Mouse (Mus musculus) midbrain, embryonic 16.5 days (tissue): ENCODE measurements at regions not wholly inside any gene's neighbourhood (a gene's known extent, or its start where the extent isn't known, plus 50 kb on each side); places are given as distances from the start of the nearest gene placed in this dataset.
A peak's percentile ranks its signal among the peaks of the same experiment; 100 is the strongest.

Experiments
- ATAC-seq: fragments of 200-750 bp; cut with Nextera tagmentation; 2 replicates; pipeline ENCODE4 v1.8.0; 2017; ENCODE audit warnings: moderate TSS enrichment
- H3K27ac ChIP-seq: fragments of 300-500 bp; sonication (generic); 2 replicates; pipeline ENCODE4 v1.5.1; 2014; ENCODE audit warnings: mild to moderate bottlenecking, low read length, mixed read lengths
- H3K27me3 ChIP-seq: fragments of 300-500 bp; sonication (generic); 2 replicates; pipeline ENCODE4 v1.6.1; 2014; ENCODE audit warnings: low read depth, low read length, mixed read lengths; ENCODE audit not compliant: control insufficient read depth, insufficient read depth
- H3K36me3 ChIP-seq: fragments of 300-500 bp; sonication (generic); 2 replicates; pipeline ENCODE4 v1.6.1; 2014; ENCODE audit warnings: mild to moderate bottlenecking, low read length, moderate library complexity, mixed read lengths; ENCODE audit not compliant: control insufficient read depth, insufficient read depth
- H3K4me1 ChIP-seq: fragments of 300-500 bp; sonication (generic); 2 replicates; pipeline ENCODE4 v1.6.1; 2014; ENCODE audit warnings: mild to moderate bottlenecking, low read length, mixed read lengths; ENCODE audit not compliant: control insufficient read depth, insufficient read depth
- H3K4me2 ChIP-seq: fragments of 300-500 bp; sonication (generic); 2 replicates; pipeline ENCODE4 v1.6.1; 2014; ENCODE audit warnings: mild to moderate bottlenecking, low read length, mixed read lengths
- H3K4me3 ChIP-seq: fragments of 300-500 bp; sonication (generic); 2 replicates; pipeline ENCODE4 v1.5.1; 2014; ENCODE audit warnings: low read depth, mild to moderate bottlenecking, low read length, moderate library complexity, mixed read lengths
- H3K9ac ChIP-seq: fragments of 300-500 bp; sonication (generic); 2 replicates; pipeline ENCODE4 v1.6.1; 2014; ENCODE audit warnings: low read depth, low read length, mixed read lengths
- H3K9me3 ChIP-seq: fragments of 300-500 bp; sonication (generic); replicated peaks from 2 replicates; pipeline ENCODE4 v1.6.1; 2014; ENCODE audit warnings: mild to moderate bottlenecking, low read length, mixed read lengths; ENCODE audit not compliant: control insufficient read depth, poor library complexity, severe bottlenecking
- WGBS: fragments of 180-500 bp; shearing (Covaris S2); extraction: QIAGEN DNeasy Blood & Tissue Kit; methylation state at CpG from one replicate; pipeline ENCODE4 v1.1.7; 2014; 5-methylcytosine and 5-hydroxymethylcytosine counted together

GRCm38 (mm10) chr1:18578625-18579024 lies 313.7 kb upstream of the Defb41 start:
- no peaks in the 10 kb centered on the region for H3K27me3 ChIP-seq
- WGBS: 91% methylated on average over 2 of the region's 2 CpGs
- H3K27ac ChIP-seq: no peak overlapping the region
- H3K4me2 ChIP-seq: no peak overlapping the region
- H3K4me3 ChIP-seq: no peak overlapping the region
- H3K9ac ChIP-seq: no peak overlapping the region
- no peaks in the 10 kb centered on the region for H3K36me3 ChIP-seq
- no peaks in the 10 kb centered on the region for H3K9me3 ChIP-seq
- ATAC-seq: no peak
- H3K4me1 ChIP-seq: no peaks in the 10 kb centered on the region

DNA sequence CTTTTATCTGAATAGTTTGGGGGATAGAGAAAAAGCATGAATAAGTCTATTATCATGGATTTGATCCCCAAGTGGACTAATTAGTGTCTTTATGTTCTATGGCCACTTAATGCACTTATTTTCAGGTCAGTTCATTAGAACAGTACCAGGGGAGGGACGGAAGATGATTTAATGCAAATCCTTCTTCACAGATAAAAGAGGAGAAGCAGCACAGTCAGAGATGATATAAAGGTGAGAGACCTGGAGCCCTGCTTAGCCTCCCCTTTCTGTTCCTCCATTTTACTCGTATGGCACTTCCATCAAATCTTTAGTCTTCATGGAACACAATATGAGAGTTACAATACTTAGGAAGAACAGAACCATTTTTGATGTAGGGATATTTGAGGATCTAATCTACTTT lies 302.1 kb upstream of the Defb41 start:
- Histone ChIP-seq H3K9ac (no peak overlapping the region), H3K9me3 (no peaks in the 10 kb centered on the region), H3K4me1 (no peaks in the 10 kb centered on the region), H3K27me3 (no peaks in the 10 kb centered on the region), H3K4me3 (no peak overlapping the region), H3K4me2 (no peak overlapping the region), H3K36me3 (no peaks in the 10 kb centered on the region), H3K27ac (no peak overlapping the region)
- 18% methylated on average over 2 of the region's 2 CpGs for WGBS
- no peak for ATAC-seq

- no peaks in the 10 kb centered on the region for H3K36me3 ChIP-seq
- ATAC-seq: no peak
- no peaks in the 10 kb centered on the region for H3K9me3 ChIP-seq
- H3K9ac ChIP-seq: no peak overlapping the region
- no peak overlapping the region for H3K4me3 ChIP-seq
- H3K4me1 ChIP-seq: no peaks in the 10 kb centered on the region
- 70% methylated on average over 2 of the region's 2 CpGs for WGBS
- no peak overlapping the region for H3K4me2 ChIP-seq
- no peak overlapping the region for H3K27ac ChIP-seq
- H3K27me3 ChIP-seq: no peaks in the 10 kb centered on the region
These were observed 286.3 kb upstream of the Defb41 start for GRCm38 (mm10) chr1:18551211-18551610.

DNA sequence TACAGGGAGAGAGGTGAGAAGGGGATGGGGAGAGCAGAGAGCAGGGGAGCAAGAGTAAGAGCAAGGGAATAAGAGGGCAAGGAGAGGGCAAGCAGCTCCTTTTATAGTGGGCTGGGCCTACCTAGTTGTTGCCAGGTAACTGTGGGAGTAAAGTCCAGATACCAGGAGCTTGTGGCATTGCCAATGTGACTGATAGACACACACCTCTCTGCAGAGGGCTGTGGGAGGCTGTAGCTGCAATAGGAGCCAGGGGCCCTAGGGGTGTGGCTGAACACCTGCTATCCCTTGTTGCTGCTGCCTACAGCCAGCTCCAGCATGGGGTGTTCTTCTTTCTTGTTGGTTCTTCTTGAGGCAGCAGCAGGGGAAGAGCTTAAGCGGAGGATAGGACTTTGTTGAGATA lies 266.8 kb upstream of the Defb41 start:
- H3K4me1 ChIP-seq: no peaks in the 10 kb centered on the region
- H3K4me3 ChIP-seq: no peak overlapping the region
- no peak for ATAC-seq
- H3K9ac ChIP-seq: no peak overlapping the region
- no peaks in the 10 kb centered on the region for H3K27me3 ChIP-seq
- no peaks in the 10 kb centered on the region for H3K36me3 ChIP-seq
- 100% methylated on average over 1 of the region's 1 CpGs for WGBS
- H3K27ac ChIP-seq: no peak overlapping the region
- no peak overlapping the region for H3K4me2 ChIP-seq
- no peaks in the 10 kb centered on the region for H3K9me3 ChIP-seq

- H3K9ac ChIP-seq: no peak overlapping the region
- no peak overlapping the region for H3K4me2 ChIP-seq
- no peaks in the 10 kb centered on the region for H3K36me3 ChIP-seq
- H3K27ac ChIP-seq: no peak overlapping the region
- H3K4me3 ChIP-seq: no peak overlapping the region
- ATAC-seq: no peak
- no peaks in the 10 kb centered on the region for H3K4me1 ChIP-seq
- H3K27me3 ChIP-seq: no peaks in the 10 kb centered on the region
- H3K9me3 ChIP-seq: no peaks in the 10 kb centered on the region
- WGBS: 74% methylated on average over 2 of the region's 2 CpGs
These were observed 259.5 kb upstream of the Defb41 start for GRCm38 (mm10) chr1:18524485-18524884.

GRCm38 (mm10) chr1:18522902-18523301 lies 258.0 kb upstream of the Defb41 start:
- H3K36me3 ChIP-seq: no peaks in the 10 kb centered on the region
- no peak overlapping the region for H3K27ac ChIP-seq
- no peak for ATAC-seq
- no peaks in the 10 kb centered on the region for H3K27me3 ChIP-seq
- no peak overlapping the region for H3K4me2 ChIP-seq
- H3K4me3 ChIP-seq: no peak overlapping the region
- WGBS: 67% methylated on average over 2 of the region's 2 CpGs
- no peak overlapping the region for H3K9ac ChIP-seq
- no peaks in the 10 kb centered on the region for H3K9me3 ChIP-seq
- no peaks in the 10 kb centered on the region for H3K4me1 ChIP-seq

GRCm38 (mm10) chr1:18512764-18513163 lies 247.8 kb upstream of the Defb41 start:
- H3K4me1 ChIP-seq: no peaks in the 10 kb centered on the region
- H3K4me2 ChIP-seq: no peak overlapping the region
- 77% methylated on average over 3 of the region's 3 CpGs for WGBS
- no peak overlapping the region for H3K27ac ChIP-seq
- H3K4me3 ChIP-seq: no peak overlapping the region
- H3K36me3 ChIP-seq: no peaks in the 10 kb centered on the region
- ATAC-seq: peak; percentile 68
- no peaks in the 10 kb centered on the region for H3K27me3 ChIP-seq
- H3K9me3 ChIP-seq: no peaks in the 10 kb centered on the region
- no peak overlapping the region for H3K9ac ChIP-seq

DNA sequence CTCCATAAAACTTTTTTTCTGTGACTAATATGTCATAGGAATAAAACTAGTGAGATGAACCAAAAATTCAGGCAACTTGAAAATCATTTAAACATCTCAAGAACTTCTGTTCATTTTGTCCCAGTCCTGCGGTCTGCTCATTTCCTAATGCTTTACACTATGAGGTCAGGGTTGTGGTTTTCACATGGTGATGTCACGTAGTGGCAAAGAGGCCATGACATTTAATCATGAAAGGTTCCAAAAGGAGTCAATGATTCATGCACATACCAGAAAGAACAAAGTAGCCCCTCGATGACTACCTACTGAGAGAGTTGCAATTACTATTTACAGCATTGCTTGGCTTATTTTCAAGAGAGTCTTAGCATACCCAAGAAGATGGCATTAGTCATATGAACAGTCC lies 233.6 kb upstream of the Defb41 start:
- Histone ChIP-seq H3K9ac (no peak overlapping the region), H3K27ac (no peak overlapping the region), H3K4me2 (no peak overlapping the region), H3K4me3 (no peak overlapping the region), H3K9me3 (no peaks in the 10 kb centered on the region), H3K36me3 (no peaks in the 10 kb centered on the region), H3K4me1 (no peaks in the 10 kb centered on the region), H3K27me3 (no peaks in the 10 kb centered on the region)
- WGBS: 86% methylated on average over 3 of the region's 3 CpGs
- ATAC-seq: no peak

GRCm38 (mm10) chr1:18468496-18468895 lies 203.6 kb upstream of the Defb41 start:
- WGBS: 67% methylated on average over 2 of the region's 2 CpGs
- no peaks in the 10 kb centered on the region for H3K27me3 ChIP-seq
- H3K4me2 ChIP-seq: no peak overlapping the region
- H3K9me3 ChIP-seq: no peaks in the 10 kb centered on the region
- no peak for ATAC-seq
- no peak overlapping the region for H3K4me3 ChIP-seq
- H3K36me3 ChIP-seq: no peaks in the 10 kb centered on the region
- H3K27ac ChIP-seq: no peak overlapping the region
- no peaks in the 10 kb centered on the region for H3K4me1 ChIP-seq
- no peak overlapping the region for H3K9ac ChIP-seq
